ENCODE assay signal across 20 mouse cellular contexts in genomic region chr8:122953028-122953427, GRCm38 (mm10).
A peak's percentile ranks its signal among the peaks of the same experiment; 100 is the strongest.
DNase-seq lines count a peak whose midpoint lies in the region; ATAC-seq lines count a peak whose summit lies in the region.
"Had no signal": no experiment of that assay in that cellular context is flagged by ENCODE, and none has a peak within 500 bp of the region (broad histone marks: within the 10 kb centered on the region; RNA-seq: fewer than 3 reads in every experiment).

No protein-coding gene starts in this region.

- intact Hi-C loops in left cerebral cortex, postnatal 25 days (cut with DNase I), result no loop called here

- ATAC-seq in CD4-positive, CD25-positive, alpha-beta regulatory T cell, adult 4 months, result peak; percentile 67
- peak; percentile 44 for ATAC-seq in granulocyte monocyte progenitor cell, adult 5-6 weeks (replicated peaks; ENCODE audit: poor library complexity, severe bottlenecking)
- ATAC-seq in monocyte, adult 5-6 weeks (replicated peaks; ENCODE audit: insufficient number of reproducible peaks, low FRiP score, low TSS enrichment, poor library complexity, severe bottlenecking), result peak; percentile 58; the same call in 1 of the 2 replicates
- no peak for ATAC-seq in erythroid progenitor cell, adult 5-6 weeks (replicated peaks; ENCODE audit: low FRiP score, poor library complexity, severe bottlenecking)
- ATAC-seq: forebrain, embryonic 16.5 days; intestine, embryonic 15.5 days; liver, embryonic 12.5 days had no signal

- peak; percentile 63 for DNase-seq in 416B (ENCODE audit: low read depth)
- DNase-seq in heart, postnatal 4 days, result no peak
- no peak for DNase-seq in left cerebral cortex, postnatal 25 days (ENCODE audit: low spot score in 2 of 2)
- no peak for DNase-seq in frontal cortex, adult 2 months (ENCODE audit: extremely low spot score in 1 of 2, low spot score in 1 of 2)
- DNase-seq: adrenal gland, postnatal 36 days; cerebellum, adult 11 months; cerebellum, adult 9-11 months; gastrocnemius, postnatal 25 days; kidney, adult 8-10 months; kidney, postnatal 25 days; lung, adult 2 months; lung, postnatal 14 days; midbrain, embryonic 14.5 days had no signal
